Mouse (Mus musculus) lung, adult 2 months (tissue): ENCODE measurements around the gene Zfp879.

Experiments used
- CTCF ChIP-seq: fragments of 200-500 bp; IDR thresholded peaks from 2 replicates; pipeline ENCODE4 v1.5.1; 2011; ENCODE audit warnings: mild to moderate bottlenecking, low read length, control low read depth; ENCODE audit not compliant: insufficient read depth
- POLR2A ChIP-seq: fragments of 200-500 bp; IDR thresholded peaks from 2 replicates; pipeline ENCODE4 v1.6.1; 2011; ENCODE audit warnings: low read depth, mild to moderate bottlenecking, control low read depth, low read length, borderline replicate concordance; ENCODE audit errors: extremely low read depth

DNA sequence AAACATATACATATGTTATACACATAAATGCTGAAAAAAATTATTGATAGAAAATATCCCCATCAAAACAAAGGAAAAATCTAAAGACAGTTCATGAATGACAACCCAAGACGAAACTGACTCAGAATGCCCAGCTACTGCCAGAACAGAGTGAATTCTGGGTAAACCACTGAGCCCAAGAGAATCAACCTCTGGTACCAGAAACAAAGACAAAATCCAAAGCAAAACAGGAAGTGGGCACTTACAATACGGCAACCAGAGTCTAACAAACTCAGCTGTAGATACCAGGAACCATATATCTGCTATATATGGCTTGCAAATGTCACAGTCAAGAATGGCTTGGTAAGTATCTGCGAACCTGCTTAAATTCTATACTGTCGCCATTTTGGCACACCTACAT is 5.6 kb downstream of the Zfp879 start:
- no peak for TF ChIP-seq POLR2A
- TF ChIP-seq CTCF, result no peak
